Mouse (Mus musculus): ENCODE measurements around the gene Mis12.

Mis12 gene

GRCm38 (mm10) chr11:71017051-71017450, 2.4 kb upstream of the Mis12 start:
- no peak for ATAC-seq (ENCODE audit: low TSS enrichment)

GRCm38 (mm10) chr11:71018416-71019200, 803 bp upstream of the Mis12 start:
- peak; percentile 11; the same call in 1 of the 2 replicates for ATAC-seq (ENCODE audit: low TSS enrichment)

- no peak for ATAC-seq (ENCODE audit: low TSS enrichment)
These were observed 8.9 kb downstream of the Mis12 start for GRCm38 (mm10) chr11:71028280-71028679.

- ATAC-seq (ENCODE audit: low TSS enrichment) = no peak
These were observed 10.2 kb downstream of the Mis12 start for GRCm38 (mm10) chr11:71029403-71030118.

GRCm38 (mm10) chr11:71032070-71032469, 12.7 kb downstream of the Mis12 start:
- peak; percentile 8; the same call in 1 of the 2 replicates for ATAC-seq (ENCODE audit: low TSS enrichment)

- peak; percentile 64 for ATAC-seq (ENCODE audit: low TSS enrichment)
These were observed 13.2 kb downstream of the Mis12 start for GRCm38 (mm10) chr11:71032491-71033162.

GRCm38 (mm10) chr11:71033163-71033761, 13.9 kb downstream of the Mis12 start, which contains the start of gene 6330403K07Rik:
TSS of gene 6330403K07Rik (minus strand) at chr11:71033513.
- peak; percentile 81 for ATAC-seq (ENCODE audit: low TSS enrichment)

GRCm38 (mm10) chr11:71039526-71040298, 20.3 kb downstream of the Mis12 start:
- ATAC-seq (ENCODE audit: low TSS enrichment) = no peak

- ATAC-seq (ENCODE audit: low TSS enrichment) = peak; percentile 81; the same call in 1 of the 2 replicates
These were observed 33.1 kb downstream of the Mis12 start for GRCm38 (mm10) chr11:71052554-71052953.

- ATAC-seq (ENCODE audit: low TSS enrichment) = no peak
These were observed 56.9 kb downstream of the Mis12 start for GRCm38 (mm10) chr11:71076342-71076741.
